Mouse (Mus musculus): ENCODE data around the gene Mgll. TPM values are rescaled to one million over a fixed set of nuclear protein-coding genes. Genes with fewer than 3 reads are reported as not detected.

Mgll gene
- polyA plus RNA-seq, 1 experiment from 2014 or later: 51.3 TPM

DNA sequence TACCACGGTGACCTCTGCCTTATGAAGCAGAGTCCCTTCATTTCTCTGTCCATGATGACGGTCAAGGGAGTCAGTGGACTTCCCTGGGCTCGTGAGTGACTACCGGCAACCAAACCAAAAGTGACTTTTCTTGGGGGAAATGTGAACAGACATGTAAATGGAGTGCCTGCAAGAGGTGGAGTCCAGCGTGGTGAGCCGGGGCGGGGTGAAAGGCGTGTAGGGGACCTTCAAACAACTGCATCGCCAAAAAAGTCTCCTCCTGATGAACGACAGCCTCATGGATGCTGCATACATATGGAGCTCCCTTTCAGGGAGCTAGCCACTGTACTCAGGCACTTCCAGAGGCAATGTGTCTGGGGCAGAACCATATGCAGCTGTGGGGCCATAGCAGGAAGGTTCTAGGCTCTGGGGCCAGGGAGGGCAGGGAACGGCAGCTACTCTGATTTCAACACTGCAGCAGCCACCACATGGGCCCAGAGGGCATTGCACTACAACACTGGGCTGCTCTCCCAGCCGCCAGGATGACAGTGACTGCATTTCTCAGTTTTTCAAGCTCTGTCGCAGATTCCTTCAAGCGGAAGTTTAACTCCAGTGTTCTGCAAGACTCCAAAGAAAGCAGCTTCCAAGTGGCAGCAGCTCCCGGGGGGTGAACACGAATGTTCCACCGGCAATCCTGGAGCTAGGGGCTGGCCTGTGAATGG is 36.9 kb downstream of the Mgll start:
- Histone ChIP-seq H3K9ac (no peak overlapping the region), H3K27me3 (ENCODE audit: control insufficient read depth, insufficient read depth, low read length) (no peaks in the 10 kb centered on the region)
- DNase-seq (ENCODE audit: low spot score): no peak

DNA sequence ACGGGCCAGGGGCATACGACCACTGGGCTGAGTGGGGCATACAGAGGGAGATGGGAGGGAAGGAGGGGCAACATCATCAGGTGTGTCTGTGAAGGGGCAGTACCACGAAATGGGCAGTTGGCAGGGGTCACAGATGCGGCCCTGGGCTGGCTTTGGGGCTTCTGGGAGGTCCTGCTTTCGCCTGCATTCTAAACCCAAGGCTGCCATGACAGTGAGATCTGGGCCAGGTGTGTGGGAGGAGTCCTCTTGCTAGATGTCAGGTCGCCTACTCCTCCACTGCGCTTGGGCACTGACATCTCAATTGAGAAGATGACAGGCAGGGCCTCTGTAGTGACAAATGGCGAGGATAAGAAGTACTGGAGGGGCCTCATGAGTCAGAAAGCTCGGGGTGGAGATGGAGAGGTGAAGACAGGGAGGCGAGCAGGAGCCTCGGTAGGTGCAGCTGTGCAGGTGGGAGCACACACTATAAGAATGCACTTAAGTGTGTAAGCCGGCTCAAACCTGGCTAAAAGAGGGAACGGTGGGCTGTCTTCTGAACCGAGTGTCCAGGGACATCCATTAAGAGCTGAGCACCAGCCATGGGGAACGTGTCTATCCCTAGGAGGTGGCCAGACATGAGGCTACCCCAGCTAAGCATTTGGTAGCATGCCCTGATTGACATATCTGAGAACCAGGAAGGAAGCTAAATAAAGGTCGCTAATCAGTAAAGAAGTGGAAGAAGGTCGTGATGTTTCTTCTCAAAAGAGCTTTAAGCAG is 37.6 kb downstream of the Mgll start:
- ATAC-seq (ENCODE audit: low FRiP score): no peak
- Histone ChIP-seq H3K27ac (no peak overlapping the region), H3K4me1 (replicated peaks; ENCODE audit: control insufficient read depth, insufficient read depth, low read length) (peaks cover 30% of the 10 kb centered on the region), H3K27me3 (ENCODE audit: control insufficient read depth, insufficient read depth, low read length) (no peaks in the 10 kb centered on the region), H3K9me3 (ENCODE audit: control insufficient read depth, low read length) (no peaks in the 10 kb centered on the region), H3K4me2 (replicated peaks) (no peak overlapping the region), H3K36me3 (replicated peaks; ENCODE audit: control insufficient read depth, insufficient read depth) (no peaks in the 10 kb centered on the region), H3K4me3 (replicated peaks; ENCODE audit: low read length) (no peak overlapping the region), H3K9ac (no peak overlapping the region)
- WGBS: 71% methylated on average over 17 of the region's 17 CpGs
- DNase-seq (ENCODE audit: low spot score): no peak

More for the DNA sequence above, 36.9 kb downstream of the Mgll start:
- ATAC-seq (ENCODE audit: low FRiP score): 0 out of 2 replicates have a peak, but pooled peaks have one; percentile 18
- 64% methylated on average over 17 of the region's 17 CpGs for WGBS
- peaks cover 26% of the 10 kb centered on the region for H3K4me1 ChIP-seq (replicated peaks; ENCODE audit: control insufficient read depth, insufficient read depth, low read length)
- no peak overlapping the region for H3K4me3 ChIP-seq (replicated peaks; ENCODE audit: low read length)
- no peaks in the 10 kb centered on the region for H3K9me3 ChIP-seq (ENCODE audit: control insufficient read depth, low read length)
- H3K27ac ChIP-seq: no peak overlapping the region
- H3K36me3 ChIP-seq (replicated peaks; ENCODE audit: control insufficient read depth, insufficient read depth): no peaks in the 10 kb centered on the region
- no peak overlapping the region for H3K4me2 ChIP-seq (replicated peaks)

DNA sequence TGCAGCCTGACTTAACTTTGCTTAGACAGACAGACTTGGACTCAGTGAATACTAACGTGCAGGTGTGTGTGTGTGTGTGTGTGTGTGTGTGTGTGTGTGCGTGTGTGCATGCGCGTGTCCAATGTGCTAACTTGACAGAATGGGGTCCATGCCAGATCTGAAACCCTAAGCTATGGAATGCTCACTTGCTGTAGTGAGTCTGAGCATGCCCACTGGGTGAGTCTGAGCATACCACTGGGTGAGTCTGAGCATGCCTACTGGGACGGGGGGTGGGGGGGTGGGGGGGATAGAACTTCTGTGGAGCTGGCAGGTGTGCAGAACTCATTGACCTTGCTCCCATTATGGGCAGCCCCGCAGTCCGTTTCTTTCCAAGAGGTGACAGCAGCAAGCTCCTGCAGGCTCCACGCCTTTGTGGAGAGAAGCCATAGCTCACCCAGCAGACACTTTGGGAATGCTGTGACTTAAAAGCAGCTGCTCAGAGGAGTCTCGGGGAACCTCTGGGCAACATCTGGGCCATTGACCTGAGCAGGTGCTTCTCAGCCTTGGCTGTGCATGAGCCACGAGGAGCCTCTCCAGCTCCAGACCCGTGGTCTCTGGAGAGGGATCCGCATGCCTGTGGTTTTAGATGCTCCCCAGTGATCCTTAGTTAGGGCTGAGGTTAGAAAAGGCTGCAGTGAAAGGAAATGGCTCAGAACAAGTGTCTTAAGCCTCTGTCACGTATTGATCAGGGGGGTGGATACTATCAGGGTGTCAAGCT is 38.4 kb downstream of the Mgll start:
- DNase-seq (ENCODE audit: low spot score) (no peak), ATAC-seq (ENCODE audit: low FRiP score) (no peak)
- H3K36me3 ChIP-seq (replicated peaks; ENCODE audit: control insufficient read depth, insufficient read depth): no peaks in the 10 kb centered on the region
- H3K27ac ChIP-seq: no peak overlapping the region
- H3K4me1 ChIP-seq (replicated peaks; ENCODE audit: control insufficient read depth, insufficient read depth, low read length): peaks cover 30% of the 10 kb centered on the region
- WGBS: 75% methylated on average over 13 of the region's 13 CpGs
- no peak overlapping the region for H3K4me2 ChIP-seq (replicated peaks)
- no peak overlapping the region for H3K4me3 ChIP-seq (replicated peaks; ENCODE audit: low read length)
- no peak overlapping the region for H3K9ac ChIP-seq
- no peaks in the 10 kb centered on the region for H3K27me3 ChIP-seq (ENCODE audit: control insufficient read depth, insufficient read depth, low read length)
- H3K9me3 ChIP-seq (ENCODE audit: control insufficient read depth, low read length): no peaks in the 10 kb centered on the region

DNA sequence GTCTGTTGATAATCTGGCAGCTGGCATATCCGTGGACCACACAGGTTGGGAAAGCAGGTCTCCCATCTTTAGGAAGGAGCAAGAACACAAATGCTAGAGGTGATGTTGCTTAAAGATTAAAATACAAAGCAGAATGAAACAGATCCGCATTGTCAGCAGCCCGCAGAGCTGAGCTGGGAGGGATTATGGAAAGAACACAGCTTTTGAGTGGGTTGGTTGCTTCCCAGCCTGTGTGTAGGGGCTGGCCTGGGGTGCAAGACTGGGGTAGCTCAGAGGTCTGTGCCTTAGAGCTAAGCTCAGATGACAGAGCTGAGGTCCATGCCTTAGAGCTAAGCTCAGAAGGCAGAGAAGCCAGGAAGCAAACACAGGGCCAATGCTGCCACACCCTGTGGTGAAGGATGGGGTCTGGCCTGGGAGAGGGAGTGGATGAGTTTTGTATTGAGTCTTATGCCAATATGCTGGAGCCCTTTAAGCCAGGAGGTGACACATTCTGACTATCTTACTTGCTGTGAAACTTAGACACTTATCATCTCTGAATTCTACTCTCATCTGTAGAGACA is 39.4 kb downstream of the Mgll start:
- ATAC-seq (ENCODE audit: low FRiP score) (no peak), DNase-seq (ENCODE audit: low spot score) (no peak)
- peaks cover 30% of the 10 kb centered on the region for H3K4me1 ChIP-seq (replicated peaks; ENCODE audit: control insufficient read depth, insufficient read depth, low read length)
- no peak overlapping the region for H3K27ac ChIP-seq
- no peaks in the 10 kb centered on the region for H3K9me3 ChIP-seq (ENCODE audit: control insufficient read depth, low read length)
- no peaks in the 10 kb centered on the region for H3K36me3 ChIP-seq (replicated peaks; ENCODE audit: control insufficient read depth, insufficient read depth)
- no peak overlapping the region for H3K9ac ChIP-seq
- H3K4me3 ChIP-seq (replicated peaks; ENCODE audit: low read length): no peak overlapping the region
- H3K4me2 ChIP-seq (replicated peaks): no peak overlapping the region
- H3K27me3 ChIP-seq (ENCODE audit: control insufficient read depth, insufficient read depth, low read length): no peaks in the 10 kb centered on the region
- 91% methylated on average over 3 of the region's 3 CpGs for WGBS

DNA sequence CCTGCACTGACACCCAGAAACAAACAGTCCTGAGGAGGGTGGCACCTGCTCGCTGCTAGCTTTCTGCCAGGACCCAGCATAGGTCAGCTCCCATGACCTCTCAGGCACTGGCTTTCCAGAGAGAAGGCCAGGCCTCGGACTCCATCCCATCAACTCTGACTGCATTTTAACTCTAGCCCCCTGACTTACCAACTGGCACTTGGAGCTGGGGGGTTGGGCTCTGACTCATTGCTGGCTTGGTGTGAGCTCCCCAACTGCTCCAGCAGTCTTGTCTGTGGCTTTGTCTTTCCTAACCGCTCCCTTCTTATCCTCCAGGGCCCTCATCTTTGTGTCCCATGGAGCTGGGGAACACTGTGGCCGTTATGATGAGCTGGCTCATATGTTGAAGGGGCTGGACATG is 40.1 kb downstream of the Mgll start:
- H3K27ac ChIP-seq: no peak overlapping the region
- H3K4me3 ChIP-seq (replicated peaks; ENCODE audit: low read length): no peak overlapping the region
- 74% methylated on average over 4 of the region's 4 CpGs for WGBS
- no peaks in the 10 kb centered on the region for H3K27me3 ChIP-seq (ENCODE audit: control insufficient read depth, insufficient read depth, low read length)
- no peak for ATAC-seq (ENCODE audit: low FRiP score)
- no peak overlapping the region for H3K4me2 ChIP-seq (replicated peaks)
- no peaks in the 10 kb centered on the region for H3K36me3 ChIP-seq (replicated peaks; ENCODE audit: control insufficient read depth, insufficient read depth)
- no peaks in the 10 kb centered on the region for H3K9me3 ChIP-seq (ENCODE audit: control insufficient read depth, low read length)
- peaks cover 30% of the 10 kb centered on the region for H3K4me1 ChIP-seq (replicated peaks; ENCODE audit: control insufficient read depth, insufficient read depth, low read length)
- H3K9ac ChIP-seq: no peak overlapping the region
- no peak for DNase-seq (ENCODE audit: low spot score)

DNA sequence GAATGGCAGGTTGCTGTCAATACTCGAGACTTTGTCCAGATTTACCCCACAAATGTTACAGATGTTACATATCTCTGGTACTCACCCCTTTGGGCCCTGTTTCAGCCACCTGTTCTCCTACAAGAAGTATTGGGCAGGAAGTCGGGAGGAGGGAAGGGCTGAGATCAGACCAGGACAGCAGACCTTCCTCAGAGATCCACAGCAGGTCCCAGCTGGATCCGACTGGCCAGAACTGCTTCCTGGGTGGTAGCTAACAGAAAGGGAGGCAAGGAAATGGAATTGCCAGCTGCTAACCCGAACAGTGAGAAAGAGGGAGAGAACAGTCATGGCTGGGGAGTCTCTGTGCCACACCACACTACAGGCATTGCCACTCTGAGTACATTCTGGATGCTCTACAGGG is 43.5 kb downstream of the Mgll start:
- DNase-seq (ENCODE audit: low spot score): no peak
- ATAC-seq (ENCODE audit: low FRiP score): no peak
- Histone ChIP-seq H3K9ac (no peak overlapping the region), H3K27me3 (ENCODE audit: control insufficient read depth, insufficient read depth, low read length) (no peaks in the 10 kb centered on the region), H3K4me2 (replicated peaks) (no peak overlapping the region), H3K27ac (no peak overlapping the region), H3K4me3 (replicated peaks; ENCODE audit: low read length) (no peak overlapping the region), H3K9me3 (ENCODE audit: control insufficient read depth, low read length) (no peaks in the 10 kb centered on the region), H3K4me1 (replicated peaks; ENCODE audit: control insufficient read depth, insufficient read depth, low read length) (peaks cover 10% of the 10 kb centered on the region), H3K36me3 (replicated peaks; ENCODE audit: control insufficient read depth, insufficient read depth) (no peaks in the 10 kb centered on the region)
- WGBS: 70% methylated on average over 4 of the region's 4 CpGs

DNA sequence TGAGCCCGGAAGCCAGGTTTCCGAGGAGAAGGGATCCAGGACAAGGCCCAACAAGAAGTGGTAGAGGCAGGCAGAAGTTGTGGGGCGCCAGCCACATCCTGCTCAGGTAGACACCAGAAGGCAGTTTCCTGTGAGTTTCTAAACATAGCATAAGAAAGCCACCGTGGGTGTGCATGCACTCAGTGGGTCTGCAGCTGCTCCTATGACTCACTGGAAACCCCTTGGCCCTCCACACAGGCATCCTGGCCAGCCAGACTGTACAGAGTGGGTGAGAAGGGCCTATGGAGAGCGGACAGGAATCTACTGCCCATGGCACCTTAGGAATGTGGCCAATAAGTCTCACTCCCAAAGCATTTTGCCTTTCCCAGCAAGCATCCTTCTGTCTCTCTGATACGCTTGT is 45.5 kb downstream of the Mgll start:
- Histone ChIP-seq H3K4me2 (replicated peaks) (no peak overlapping the region), H3K36me3 (replicated peaks; ENCODE audit: control insufficient read depth, insufficient read depth) (no peaks in the 10 kb centered on the region), H3K9me3 (ENCODE audit: control insufficient read depth, low read length) (no peaks in the 10 kb centered on the region), H3K9ac (no peak overlapping the region), H3K27me3 (ENCODE audit: control insufficient read depth, insufficient read depth, low read length) (no peaks in the 10 kb centered on the region), H3K27ac (no peak overlapping the region), H3K4me1 (replicated peaks; ENCODE audit: control insufficient read depth, insufficient read depth, low read length) (peaks cover 10% of the 10 kb centered on the region), H3K4me3 (replicated peaks; ENCODE audit: low read length) (no peak overlapping the region)
- 80% methylated on average over 6 of the region's 6 CpGs for WGBS
- ATAC-seq (ENCODE audit: low FRiP score) (no peak), DNase-seq (ENCODE audit: low spot score) (no peak)

DNA sequence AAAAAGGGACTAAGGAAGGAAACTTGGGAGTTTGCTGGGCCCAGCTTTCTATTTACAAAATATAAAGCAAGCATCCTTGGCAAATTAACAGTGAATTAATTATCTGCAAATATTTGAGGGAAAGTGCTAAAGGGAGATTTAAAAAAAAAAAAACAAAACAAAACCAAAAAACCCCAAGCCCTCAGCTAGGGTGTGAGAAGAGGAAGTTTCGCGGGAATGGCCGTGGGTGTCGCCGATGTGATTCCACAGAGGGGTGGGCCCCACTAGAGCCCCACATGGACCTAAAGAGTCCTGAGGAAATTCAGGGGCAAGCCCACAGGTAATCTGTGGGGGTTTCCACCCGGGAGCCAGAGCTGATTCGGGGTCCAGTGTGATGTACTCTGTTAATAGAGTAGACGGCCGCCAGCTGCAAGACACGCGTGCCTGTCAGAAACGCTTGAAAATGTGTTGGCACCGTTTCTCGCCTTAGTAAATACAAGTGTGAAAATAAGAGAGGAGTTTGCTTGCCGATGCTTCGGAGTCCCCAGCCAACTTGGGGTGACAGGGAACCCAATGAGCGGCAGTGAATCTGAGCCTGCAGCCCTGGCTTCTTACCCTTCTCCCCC is 46.2 kb downstream of the Mgll start:
- 84% methylated on average over 17 of the region's 17 CpGs for WGBS
- no peak overlapping the region for H3K9ac ChIP-seq
- H3K4me2 ChIP-seq (replicated peaks): no peak overlapping the region
- ATAC-seq (ENCODE audit: low FRiP score): no peak
- H3K4me3 ChIP-seq (replicated peaks; ENCODE audit: low read length): no peak overlapping the region
- DNase-seq (ENCODE audit: low spot score): no peak
- no peaks in the 10 kb centered on the region for H3K36me3 ChIP-seq (replicated peaks; ENCODE audit: control insufficient read depth, insufficient read depth)
- H3K4me1 ChIP-seq (replicated peaks; ENCODE audit: control insufficient read depth, insufficient read depth, low read length): peaks cover 10% of the 10 kb centered on the region
- H3K9me3 ChIP-seq (ENCODE audit: control insufficient read depth, low read length): no peaks in the 10 kb centered on the region
- no peaks in the 10 kb centered on the region for H3K27me3 ChIP-seq (ENCODE audit: control insufficient read depth, insufficient read depth, low read length)
- no peak overlapping the region for H3K27ac ChIP-seq

DNA sequence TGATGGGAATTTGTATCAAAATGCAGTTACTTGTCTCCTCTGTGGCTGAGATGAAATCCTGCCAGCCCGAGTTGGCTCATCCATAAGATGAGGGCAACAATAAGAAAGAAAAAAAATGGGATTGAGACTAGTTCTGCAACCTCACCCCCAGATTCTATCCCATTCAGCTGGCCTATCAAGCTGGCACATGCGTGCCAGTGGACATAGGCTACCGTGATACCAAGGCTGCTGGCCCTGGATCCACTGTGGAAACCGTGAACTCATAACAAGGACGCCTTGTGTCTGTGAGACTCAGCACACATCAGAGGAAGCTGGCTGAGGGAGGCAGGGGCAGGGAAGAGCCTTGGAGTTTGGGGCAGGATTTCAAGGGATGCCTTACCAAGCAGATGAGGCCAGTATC is 46.8 kb downstream of the Mgll start:
- no peak overlapping the region for H3K4me3 ChIP-seq (replicated peaks; ENCODE audit: low read length)
- WGBS: 90% methylated on average over 5 of the region's 5 CpGs
- no peaks in the 10 kb centered on the region for H3K36me3 ChIP-seq (replicated peaks; ENCODE audit: control insufficient read depth, insufficient read depth)
- DNase-seq (ENCODE audit: low spot score) (no peak), ATAC-seq (ENCODE audit: low FRiP score) (no peak)
- H3K27ac ChIP-seq: no peak overlapping the region
- no peak overlapping the region for H3K9ac ChIP-seq
- H3K4me1 ChIP-seq (replicated peaks; ENCODE audit: control insufficient read depth, insufficient read depth, low read length): peaks cover 4% of the 10 kb centered on the region
- H3K9me3 ChIP-seq (ENCODE audit: control insufficient read depth, low read length): no peaks in the 10 kb centered on the region
- no peaks in the 10 kb centered on the region for H3K27me3 ChIP-seq (ENCODE audit: control insufficient read depth, insufficient read depth, low read length)
- H3K4me2 ChIP-seq (replicated peaks): no peak overlapping the region
